Mouse (Mus musculus): ENCODE measurements at regions not wholly inside any gene's neighbourhood (a gene's known extent, or its start where the extent isn't known, plus 50 kb on each side); places are given as distances from the start of the nearest gene placed in this dataset.

DNA sequence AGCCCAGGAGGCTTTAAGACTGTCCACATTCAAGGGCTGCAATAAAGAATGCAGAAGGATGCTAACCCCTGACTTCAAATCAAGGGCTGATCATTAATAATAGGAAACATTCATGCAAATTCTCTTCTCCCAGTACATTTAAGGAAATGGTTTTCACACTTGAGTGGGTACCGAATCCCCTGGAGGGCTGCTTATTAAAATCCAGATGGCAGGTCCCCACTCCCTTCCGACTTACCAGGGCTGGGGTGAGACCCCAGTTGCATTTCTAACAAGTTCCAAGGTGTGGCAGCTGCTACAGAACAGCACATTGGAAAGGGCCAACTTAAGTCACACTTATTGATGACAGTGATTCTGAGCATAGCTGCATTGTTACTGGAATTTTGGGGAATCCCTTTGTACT lies 129.0 kb upstream of the Cox10 start:
- Histone ChIP-seq H3K9ac (ENCODE audit: low read length) (no peak overlapping the region), H3K4me1 (ENCODE audit: control insufficient read depth, insufficient read depth, low read length) (no peaks in the 10 kb centered on the region), H3K4me3 (ENCODE audit: low read depth, low read length) (no peak overlapping the region), H3K27me3 (ENCODE audit: control insufficient read depth, insufficient read depth, low read length) (no peaks in the 10 kb centered on the region), H3K36me3 (ENCODE audit: control insufficient read depth, insufficient read depth, low read length) (no peaks in the 10 kb centered on the region), H3K27ac (ENCODE audit: low read depth, low read length) (no peak overlapping the region), H3K4me2 (ENCODE audit: low read depth) (no peak overlapping the region), H3K9me3 (ENCODE audit: control insufficient read depth, low read length) (no peaks in the 10 kb centered on the region)
- WGBS: 60% methylated on average over 2 of the region's 2 CpGs
- ATAC-seq (ENCODE audit: insufficient read depth, low FRiP score, low TSS enrichment) (no peak), DNase-seq (ENCODE audit: low spot score) (peak; percentile 34)

DNA sequence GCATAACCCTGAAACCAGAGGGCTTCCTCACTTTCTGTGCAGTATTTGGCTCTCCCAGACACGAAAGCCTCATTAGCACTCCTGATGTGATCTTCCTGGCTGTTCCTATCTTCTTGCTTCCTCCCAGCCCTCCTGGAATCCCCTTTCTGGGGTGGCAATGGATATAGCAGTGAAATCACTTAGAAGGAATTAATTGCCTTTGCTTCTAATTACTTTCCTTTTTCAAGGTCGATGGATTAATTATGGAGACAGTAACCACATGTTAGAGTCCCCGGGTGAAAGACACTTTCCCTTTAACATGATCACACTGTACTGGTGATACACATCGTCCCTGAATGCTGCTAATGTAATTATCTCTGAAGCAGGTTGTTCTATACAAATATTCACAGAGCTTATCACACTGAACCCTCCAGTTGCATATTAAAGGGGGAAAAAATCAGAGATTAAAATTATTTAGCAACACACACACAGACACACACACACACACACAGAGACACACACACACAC lies 128.1 kb upstream of the Cox10 start:
- H3K4me3 ChIP-seq (ENCODE audit: low read depth, low read length): no peak overlapping the region
- DNase-seq (ENCODE audit: low spot score): no peak
- H3K4me1 ChIP-seq (ENCODE audit: control insufficient read depth, insufficient read depth, low read length): no peaks in the 10 kb centered on the region
- no peak for ATAC-seq (ENCODE audit: insufficient read depth, low FRiP score, low TSS enrichment)
- H3K9ac ChIP-seq (ENCODE audit: low read length): no peak overlapping the region
- H3K4me2 ChIP-seq (ENCODE audit: low read depth): no peak overlapping the region
- H3K36me3 ChIP-seq (ENCODE audit: control insufficient read depth, insufficient read depth, low read length): no peaks in the 10 kb centered on the region
- no peak overlapping the region for H3K27ac ChIP-seq (ENCODE audit: low read depth, low read length)
- H3K9me3 ChIP-seq (ENCODE audit: control insufficient read depth, low read length): no peaks in the 10 kb centered on the region
- 71% methylated on average over 4 of the region's 4 CpGs for WGBS
- H3K27me3 ChIP-seq (ENCODE audit: control insufficient read depth, insufficient read depth, low read length): no peaks in the 10 kb centered on the region

DNA sequence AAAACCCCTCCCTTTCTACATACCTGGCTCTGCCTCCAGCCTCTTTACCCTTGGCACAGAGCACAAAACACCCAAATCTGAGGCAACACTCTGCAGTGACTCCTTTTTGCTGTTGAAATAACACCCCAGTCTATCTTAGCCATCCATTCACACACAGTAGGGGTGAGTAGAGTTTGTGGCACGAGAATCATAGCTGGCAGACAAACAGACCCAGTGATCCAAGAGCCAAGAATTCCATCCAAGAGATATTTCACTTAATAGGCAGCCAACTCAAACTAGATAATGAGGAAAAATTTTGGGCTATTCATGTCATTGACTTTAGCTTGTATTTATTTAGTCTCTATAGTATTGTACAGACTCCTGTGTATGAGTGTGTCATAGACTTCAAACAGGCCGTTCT lies 126.9 kb upstream of the Cox10 start:
- no peaks in the 10 kb centered on the region for H3K4me1 ChIP-seq (ENCODE audit: control insufficient read depth, insufficient read depth, low read length)
- ATAC-seq (ENCODE audit: insufficient read depth, low FRiP score, low TSS enrichment): no peak
- no peak overlapping the region for H3K4me2 ChIP-seq (ENCODE audit: low read depth)
- no peak overlapping the region for H3K9ac ChIP-seq (ENCODE audit: low read length)
- 84% methylated on average over 2 of the region's 2 CpGs for WGBS
- H3K27ac ChIP-seq (ENCODE audit: low read depth, low read length): no peak overlapping the region
- no peak for DNase-seq (ENCODE audit: low spot score)
- no peaks in the 10 kb centered on the region for H3K27me3 ChIP-seq (ENCODE audit: control insufficient read depth, insufficient read depth, low read length)
- H3K36me3 ChIP-seq (ENCODE audit: control insufficient read depth, insufficient read depth, low read length): no peaks in the 10 kb centered on the region
- no peak overlapping the region for H3K4me3 ChIP-seq (ENCODE audit: low read depth, low read length)
- H3K9me3 ChIP-seq (ENCODE audit: control insufficient read depth, low read length): no peaks in the 10 kb centered on the region

DNA sequence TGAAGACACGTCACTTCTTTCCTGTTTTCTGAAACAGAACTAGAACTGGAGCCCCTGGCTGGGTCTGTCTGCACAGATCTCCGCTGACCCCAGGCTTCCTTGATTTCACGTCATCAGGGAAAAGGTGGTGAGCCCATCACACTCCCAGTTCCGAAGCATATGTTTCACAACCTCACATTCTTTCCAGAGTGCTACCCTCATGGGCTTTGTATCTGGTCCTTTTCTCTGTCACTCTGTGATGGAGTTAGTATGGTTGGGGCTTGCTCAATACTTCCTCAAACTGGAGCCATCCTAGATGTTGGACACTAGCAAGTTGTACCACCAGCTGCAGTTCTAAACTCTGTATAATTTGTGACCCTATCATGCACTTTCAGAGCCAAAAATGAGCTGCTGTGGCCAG lies 125.8 kb upstream of the Cox10 start:
- 89% methylated on average over 4 of the region's 4 CpGs for WGBS
- Histone ChIP-seq H3K27ac (ENCODE audit: low read depth, low read length) (no peak overlapping the region), H3K36me3 (ENCODE audit: control insufficient read depth, insufficient read depth, low read length) (no peaks in the 10 kb centered on the region), H3K27me3 (ENCODE audit: control insufficient read depth, insufficient read depth, low read length) (no peaks in the 10 kb centered on the region), H3K9me3 (ENCODE audit: control insufficient read depth, low read length) (no peaks in the 10 kb centered on the region), H3K4me2 (ENCODE audit: low read depth) (no peak overlapping the region), H3K4me3 (ENCODE audit: low read depth, low read length) (no peak overlapping the region), H3K4me1 (ENCODE audit: control insufficient read depth, insufficient read depth, low read length) (no peaks in the 10 kb centered on the region), H3K9ac (ENCODE audit: low read length) (no peak overlapping the region)
- ATAC-seq (ENCODE audit: insufficient read depth, low FRiP score, low TSS enrichment): no peak
- no peak for DNase-seq (ENCODE audit: low spot score)

DNA sequence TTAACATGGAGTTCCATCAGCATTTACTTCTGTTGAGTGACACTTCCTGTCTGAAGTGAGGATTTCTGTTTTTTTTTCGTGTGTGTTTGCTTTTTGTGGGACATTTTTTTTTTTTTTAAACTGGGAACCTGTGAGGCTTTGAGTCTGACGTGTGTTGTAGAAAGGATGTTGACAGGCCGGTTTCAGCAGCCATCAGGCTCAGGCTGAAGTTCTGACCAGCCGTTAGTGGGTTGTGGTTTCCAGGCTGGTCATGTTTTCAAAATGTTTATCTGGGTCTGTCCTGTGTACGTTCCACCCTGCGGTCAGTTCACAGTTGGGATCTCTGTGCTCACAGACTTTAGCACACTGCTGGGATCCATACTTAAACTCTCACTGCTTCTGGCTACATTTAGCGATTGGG lies 125.0 kb upstream of the Cox10 start:
- H3K36me3 ChIP-seq (ENCODE audit: control insufficient read depth, insufficient read depth, low read length): no peaks in the 10 kb centered on the region
- DNase-seq (ENCODE audit: low spot score): no peak
- no peak overlapping the region for H3K27ac ChIP-seq (ENCODE audit: low read depth, low read length)
- H3K4me1 ChIP-seq (ENCODE audit: control insufficient read depth, insufficient read depth, low read length): no peaks in the 10 kb centered on the region
- ATAC-seq (ENCODE audit: insufficient read depth, low FRiP score, low TSS enrichment): no peak
- H3K4me3 ChIP-seq (ENCODE audit: low read depth, low read length): no peak overlapping the region
- no peaks in the 10 kb centered on the region for H3K9me3 ChIP-seq (ENCODE audit: control insufficient read depth, low read length)
- H3K4me2 ChIP-seq (ENCODE audit: low read depth): no peak overlapping the region
- 75% methylated on average over 7 of the region's 7 CpGs for WGBS
- no peak overlapping the region for H3K9ac ChIP-seq (ENCODE audit: low read length)
- no peaks in the 10 kb centered on the region for H3K27me3 ChIP-seq (ENCODE audit: control insufficient read depth, insufficient read depth, low read length)

DNA sequence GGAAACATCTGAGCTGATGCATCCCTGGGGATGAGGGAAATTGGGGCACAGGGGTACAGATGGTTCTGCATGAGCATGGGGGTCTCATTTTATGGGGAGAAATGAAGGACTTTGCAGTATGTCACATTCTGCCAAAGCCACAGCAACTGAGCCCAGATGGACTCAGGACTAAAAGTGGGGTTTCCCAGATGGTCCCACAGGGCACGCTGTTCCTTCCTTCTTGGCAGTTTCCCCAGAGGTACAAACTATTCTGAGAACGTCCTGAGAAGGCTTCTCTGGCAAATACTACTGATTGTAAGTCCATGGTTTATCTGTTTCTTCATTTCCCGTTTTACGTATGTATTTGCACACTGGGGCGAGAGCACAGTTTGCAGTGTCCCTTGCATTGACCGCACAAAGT lies 121.6 kb upstream of the Cox10 start:
- 90% methylated on average over 6 of the region's 6 CpGs for WGBS
- Histone ChIP-seq H3K9ac (ENCODE audit: low read length) (no peak overlapping the region), H3K27me3 (ENCODE audit: control insufficient read depth, insufficient read depth, low read length) (no peaks in the 10 kb centered on the region), H3K4me2 (ENCODE audit: low read depth) (no peak overlapping the region), H3K4me1 (ENCODE audit: control insufficient read depth, insufficient read depth, low read length) (no peaks in the 10 kb centered on the region), H3K36me3 (ENCODE audit: control insufficient read depth, insufficient read depth, low read length) (no peaks in the 10 kb centered on the region), H3K27ac (ENCODE audit: low read depth, low read length) (no peak overlapping the region), H3K4me3 (ENCODE audit: low read depth, low read length) (no peak overlapping the region), H3K9me3 (ENCODE audit: control insufficient read depth, low read length) (no peaks in the 10 kb centered on the region)
- DNase-seq (ENCODE audit: low spot score) (no peak), ATAC-seq (ENCODE audit: insufficient read depth, low FRiP score, low TSS enrichment) (no peak)

DNA sequence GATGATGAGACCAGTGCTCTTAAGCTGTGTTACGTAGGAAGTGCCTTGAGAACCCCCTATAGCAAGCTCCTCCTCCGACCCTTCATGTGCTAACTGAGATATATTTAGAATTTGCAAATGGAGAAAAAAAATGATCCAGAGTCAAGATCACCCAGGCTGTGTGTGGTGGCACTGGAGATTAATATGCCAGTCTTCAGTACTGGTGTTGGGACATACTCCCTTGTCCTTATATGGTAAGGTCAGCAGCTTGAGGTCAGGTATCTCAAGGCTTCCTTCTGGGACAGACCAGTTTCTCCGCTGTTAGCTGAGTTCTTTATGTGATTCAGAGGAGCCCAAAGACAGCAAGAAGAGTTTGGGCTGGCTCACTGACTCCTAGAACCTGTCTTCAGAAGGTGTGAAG lies 116.0 kb upstream of the Cox10 start:
- H3K4me3 ChIP-seq (ENCODE audit: low read depth, low read length): no peak overlapping the region
- H3K9me3 ChIP-seq (ENCODE audit: control insufficient read depth, low read length): no peaks in the 10 kb centered on the region
- no peaks in the 10 kb centered on the region for H3K4me1 ChIP-seq (ENCODE audit: control insufficient read depth, insufficient read depth, low read length)
- H3K36me3 ChIP-seq (ENCODE audit: control insufficient read depth, insufficient read depth, low read length): no peaks in the 10 kb centered on the region
- DNase-seq (ENCODE audit: low spot score) (no peak), ATAC-seq (ENCODE audit: insufficient read depth, low FRiP score, low TSS enrichment) (no peak)
- H3K9ac ChIP-seq (ENCODE audit: low read length): no peak overlapping the region
- no peak overlapping the region for H3K27ac ChIP-seq (ENCODE audit: low read depth, low read length)
- H3K27me3 ChIP-seq (ENCODE audit: control insufficient read depth, insufficient read depth, low read length): no peaks in the 10 kb centered on the region
- H3K4me2 ChIP-seq (ENCODE audit: low read depth): no peak overlapping the region
- WGBS: 95% methylated on average over 3 of the region's 3 CpGs

DNA sequence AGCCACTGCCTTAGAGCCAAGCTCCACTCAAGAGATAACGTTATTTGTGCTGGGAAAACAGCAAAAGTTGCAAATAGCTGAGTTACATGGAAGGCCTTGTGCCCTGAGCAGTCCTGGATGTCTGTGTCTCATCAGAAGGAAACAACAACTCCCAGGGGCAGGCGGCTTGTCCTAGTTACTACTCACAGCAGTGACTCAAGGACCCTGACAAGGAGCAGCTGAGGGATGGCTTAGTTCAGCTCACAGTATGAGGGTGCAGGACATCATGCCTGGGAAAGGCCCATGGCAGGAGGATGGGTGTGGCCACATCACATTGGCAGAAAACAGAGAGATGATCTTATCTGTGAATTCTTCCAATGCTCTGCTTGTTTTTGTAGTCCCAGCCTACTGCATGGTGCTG lies 109.4 kb upstream of the Cox10 start:
- DNase-seq (ENCODE audit: low spot score): no peak
- no peak overlapping the region for H3K4me2 ChIP-seq (ENCODE audit: low read depth)
- no peak overlapping the region for H3K9ac ChIP-seq (ENCODE audit: low read length)
- H3K9me3 ChIP-seq (ENCODE audit: control insufficient read depth, low read length): no peaks in the 10 kb centered on the region
- ATAC-seq (ENCODE audit: insufficient read depth, low FRiP score, low TSS enrichment): no peak
- H3K36me3 ChIP-seq (ENCODE audit: control insufficient read depth, insufficient read depth, low read length): no peaks in the 10 kb centered on the region
- no peak overlapping the region for H3K27ac ChIP-seq (ENCODE audit: low read depth, low read length)
- 87% methylated on average over 2 of the region's 2 CpGs for WGBS
- H3K4me3 ChIP-seq (ENCODE audit: low read depth, low read length): no peak overlapping the region
- H3K27me3 ChIP-seq (ENCODE audit: control insufficient read depth, insufficient read depth, low read length): no peaks in the 10 kb centered on the region
- H3K4me1 ChIP-seq (ENCODE audit: control insufficient read depth, insufficient read depth, low read length): no peaks in the 10 kb centered on the region

DNA sequence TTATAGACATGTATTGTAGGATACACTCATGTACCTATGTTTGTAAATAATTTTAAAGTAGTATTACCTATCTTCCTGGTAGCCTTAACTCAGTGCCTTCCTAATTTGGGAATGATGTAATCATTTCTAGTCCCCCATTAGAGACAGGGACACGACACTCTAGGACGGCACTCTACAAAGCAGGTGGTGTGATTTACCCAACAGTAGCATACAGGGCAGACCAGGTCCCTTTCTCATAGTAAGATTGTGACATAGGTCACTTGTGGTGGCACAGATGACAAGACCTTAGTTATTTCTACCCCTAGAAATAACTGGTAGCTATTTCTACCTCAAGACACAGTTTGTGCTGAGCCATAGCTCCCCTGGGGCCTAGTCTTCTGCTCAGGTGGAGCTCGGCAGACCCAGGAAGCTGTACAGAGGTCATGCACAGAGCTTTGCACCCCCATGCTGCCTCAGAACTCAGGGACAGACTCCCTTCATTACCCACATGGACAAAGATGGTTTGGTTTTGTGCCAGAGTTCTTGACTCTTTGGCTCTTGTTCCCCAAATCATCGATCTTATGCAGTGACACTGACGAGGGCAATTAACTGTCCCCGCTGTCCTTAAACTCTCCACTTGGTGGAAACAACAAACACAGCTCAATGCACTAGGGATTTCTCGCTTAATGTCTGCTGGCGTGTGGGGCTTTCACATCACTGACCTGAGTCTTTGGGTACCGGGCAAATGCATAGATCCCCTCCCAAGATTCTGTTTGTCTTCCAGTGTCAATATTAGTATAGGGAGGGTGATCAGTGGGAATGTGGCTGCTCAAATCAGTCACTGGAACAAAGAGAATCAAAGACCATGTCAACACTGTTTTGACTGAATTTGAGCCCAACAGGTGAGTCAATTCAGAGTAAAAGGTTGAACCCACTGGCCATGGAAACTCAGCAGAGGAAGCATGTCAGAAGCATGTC lies 108.5 kb upstream of the Cox10 start:
- no peak for ATAC-seq (ENCODE audit: insufficient read depth, low FRiP score, low TSS enrichment)

More for the DNA sequence above, 108.5 kb upstream of the Cox10 start:
- Histone ChIP-seq H3K9me3 (ENCODE audit: control insufficient read depth, low read length) (no peaks in the 10 kb centered on the region), H3K4me3 (ENCODE audit: low read depth, low read length) (no peak overlapping the region), H3K4me1 (ENCODE audit: control insufficient read depth, insufficient read depth, low read length) (no peaks in the 10 kb centered on the region), H3K36me3 (ENCODE audit: control insufficient read depth, insufficient read depth, low read length) (no peaks in the 10 kb centered on the region), H3K27ac (ENCODE audit: low read depth, low read length) (no peak overlapping the region), H3K9ac (ENCODE audit: low read length) (no peak overlapping the region), H3K4me2 (ENCODE audit: low read depth) (no peak overlapping the region), H3K27me3 (ENCODE audit: control insufficient read depth, insufficient read depth, low read length) (no peaks in the 10 kb centered on the region)
- WGBS: 49% methylated on average over 9 of the region's 9 CpGs
- DNase-seq (ENCODE audit: low spot score): no peak
